Mouse (Mus musculus): ENCODE measurements at regions not wholly inside any gene's neighbourhood (a gene's known extent, or its start where the extent isn't known, plus 50 kb on each side); places are given as distances from the start of the nearest gene placed in this dataset.

GRCm38 (mm10) chr17:45341573-45341972, 92.0 kb downstream of the Cdc5l start:
- Histone ChIP-seq H3K9ac (ENCODE audit: low read length) (no peak overlapping the region), H3K4me2 (ENCODE audit: low read depth, low read length) (no peak overlapping the region), H3K27me3 (ENCODE audit: control insufficient read depth, insufficient read depth, low read depth, low read length) (no peaks in the 10 kb centered on the region; the same call in 1 of the 2 replicates), H3K4me3 (ENCODE audit: low read length) (no peak overlapping the region), H3K27ac (ENCODE audit: low read length) (no peak overlapping the region), H3K36me3 (ENCODE audit: control insufficient read depth, insufficient read depth, low read length) (no peaks in the 10 kb centered on the region), H3K9me3 (ENCODE audit: control insufficient read depth, low read length) (peaks cover 5% of the 10 kb centered on the region; the same call in 1 of the 2 replicates), H3K4me1 (replicated peaks; ENCODE audit: control insufficient read depth, insufficient read depth, low read length) (no peaks in the 10 kb centered on the region)
- no peak for ATAC-seq (ENCODE audit: low read depth)
- 74% methylated on average over 6 of the region's 6 CpGs for WGBS

- Histone ChIP-seq H3K27me3 (ENCODE audit: control insufficient read depth, insufficient read depth, low read depth, low read length) (no peaks in the 10 kb centered on the region; the same call in 1 of the 2 replicates), H3K4me2 (ENCODE audit: low read depth, low read length) (no peak overlapping the region), H3K9ac (ENCODE audit: low read length) (no peak overlapping the region), H3K4me3 (ENCODE audit: low read length) (no peak overlapping the region), H3K9me3 (ENCODE audit: control insufficient read depth, low read length) (peaks cover 5% of the 10 kb centered on the region; the same call in 1 of the 2 replicates), H3K4me1 (replicated peaks; ENCODE audit: control insufficient read depth, insufficient read depth, low read length) (no peaks in the 10 kb centered on the region), H3K27ac (ENCODE audit: low read length) (no peak overlapping the region), H3K36me3 (ENCODE audit: control insufficient read depth, insufficient read depth, low read length) (no peaks in the 10 kb centered on the region)
- ATAC-seq (ENCODE audit: low read depth) = no peak
- 72% methylated on average over 4 of the region's 4 CpGs for WGBS
Observed at GRCm38 (mm10) chr17:45340851-45341250, 92.7 kb downstream of the Cdc5l start.

DNA sequence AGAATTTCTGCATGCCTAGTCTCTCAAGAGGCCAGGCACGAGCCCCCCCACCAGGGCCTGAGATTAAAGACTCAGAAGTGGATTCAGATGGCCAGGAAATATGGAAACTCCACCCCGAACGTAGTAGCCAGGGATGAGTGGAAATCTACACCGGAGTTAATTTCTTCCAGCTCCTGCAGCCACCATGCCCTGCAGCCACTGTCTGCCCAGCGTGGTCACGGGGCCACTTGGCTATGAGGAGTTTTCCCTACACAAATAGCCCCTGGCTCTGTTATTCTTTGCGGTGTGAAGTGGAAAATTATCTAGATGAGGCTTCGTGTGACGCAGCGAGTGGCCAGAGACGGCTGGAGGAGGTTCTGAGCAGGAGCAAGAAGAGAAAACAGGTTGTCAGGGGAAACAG, 94.3 kb downstream of the Cdc5l start:
- H3K27ac ChIP-seq (ENCODE audit: low read length) = no peak overlapping the region
- no peak for ATAC-seq (ENCODE audit: low read depth)
- no peak overlapping the region for H3K4me3 ChIP-seq (ENCODE audit: low read length)
- no peaks in the 10 kb centered on the region; the same call in 1 of the 2 replicates for H3K27me3 ChIP-seq (ENCODE audit: control insufficient read depth, insufficient read depth, low read depth, low read length)
- no peaks in the 10 kb centered on the region for H3K36me3 ChIP-seq (ENCODE audit: control insufficient read depth, insufficient read depth, low read length)
- no peak overlapping the region for H3K4me2 ChIP-seq (ENCODE audit: low read depth, low read length)
- peaks cover 5% of the 10 kb centered on the region; the same call in 1 of the 2 replicates for H3K9me3 ChIP-seq (ENCODE audit: control insufficient read depth, low read length)
- peaks cover 6% of the 10 kb centered on the region for H3K4me1 ChIP-seq (replicated peaks; ENCODE audit: control insufficient read depth, insufficient read depth, low read length)
- WGBS = 40% methylated on average over 11 of the region's 11 CpGs
- no peak overlapping the region for H3K9ac ChIP-seq (ENCODE audit: low read length)

DNA sequence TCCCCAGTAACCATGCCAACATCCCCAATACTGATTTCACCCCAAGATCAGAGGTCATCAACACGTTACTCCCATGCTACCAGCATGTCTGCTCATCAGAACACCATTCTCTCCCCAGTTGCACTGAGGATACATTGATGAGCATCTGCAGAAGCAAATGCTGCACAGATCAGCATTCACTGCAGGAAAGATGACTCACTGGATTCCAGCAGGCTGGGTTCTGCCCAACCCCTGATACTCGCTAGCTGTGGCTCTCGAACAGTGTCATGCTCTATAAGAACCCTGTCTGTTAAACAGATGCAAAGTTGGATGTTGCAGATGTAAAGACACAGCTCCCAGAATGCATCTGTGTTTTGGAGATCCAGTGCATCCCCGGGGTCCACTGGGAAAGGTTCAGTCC, 95.5 kb downstream of the Cdc5l start:
- no peak overlapping the region for H3K9ac ChIP-seq (ENCODE audit: low read length)

GRCm38 (mm10) chr17:45335586-45336151, 97.9 kb downstream of the Cdc5l start:
- Histone ChIP-seq H3K4me1 (replicated peaks; ENCODE audit: control insufficient read depth, insufficient read depth, low read length) (peaks cover 6% of the 10 kb centered on the region), H3K9ac (ENCODE audit: low read length) (no peak overlapping the region), H3K9me3 (ENCODE audit: control insufficient read depth, low read length) (no peaks in the 10 kb centered on the region), H3K36me3 (ENCODE audit: control insufficient read depth, insufficient read depth, low read length) (no peaks in the 10 kb centered on the region), H3K27ac (ENCODE audit: low read length) (no peak overlapping the region), H3K4me3 (ENCODE audit: low read length) (no peak overlapping the region), H3K4me2 (ENCODE audit: low read depth, low read length) (no peak overlapping the region), H3K27me3 (ENCODE audit: control insufficient read depth, insufficient read depth, low read depth, low read length) (no peaks in the 10 kb centered on the region; the same call in 1 of the 2 replicates)
- no peak for ATAC-seq (ENCODE audit: low read depth)
- 78% methylated on average over 9 of the region's 9 CpGs for WGBS

More for the DNA sequence above, 95.5 kb downstream of the Cdc5l start:
- Histone ChIP-seq H3K4me2 (ENCODE audit: low read depth, low read length) (no peak overlapping the region), H3K4me1 (replicated peaks; ENCODE audit: control insufficient read depth, insufficient read depth, low read length) (peaks cover 6% of the 10 kb centered on the region), H3K4me3 (ENCODE audit: low read length) (no peak overlapping the region), H3K27me3 (ENCODE audit: control insufficient read depth, insufficient read depth, low read depth, low read length) (no peaks in the 10 kb centered on the region; the same call in 1 of the 2 replicates), H3K27ac (ENCODE audit: low read length) (no peak overlapping the region), H3K9me3 (ENCODE audit: control insufficient read depth, low read length) (no peaks in the 10 kb centered on the region), H3K36me3 (ENCODE audit: control insufficient read depth, insufficient read depth, low read length) (no peaks in the 10 kb centered on the region)
- WGBS = 77% methylated on average over 4 of the region's 4 CpGs
- no peak for ATAC-seq (ENCODE audit: low read depth)

DNA sequence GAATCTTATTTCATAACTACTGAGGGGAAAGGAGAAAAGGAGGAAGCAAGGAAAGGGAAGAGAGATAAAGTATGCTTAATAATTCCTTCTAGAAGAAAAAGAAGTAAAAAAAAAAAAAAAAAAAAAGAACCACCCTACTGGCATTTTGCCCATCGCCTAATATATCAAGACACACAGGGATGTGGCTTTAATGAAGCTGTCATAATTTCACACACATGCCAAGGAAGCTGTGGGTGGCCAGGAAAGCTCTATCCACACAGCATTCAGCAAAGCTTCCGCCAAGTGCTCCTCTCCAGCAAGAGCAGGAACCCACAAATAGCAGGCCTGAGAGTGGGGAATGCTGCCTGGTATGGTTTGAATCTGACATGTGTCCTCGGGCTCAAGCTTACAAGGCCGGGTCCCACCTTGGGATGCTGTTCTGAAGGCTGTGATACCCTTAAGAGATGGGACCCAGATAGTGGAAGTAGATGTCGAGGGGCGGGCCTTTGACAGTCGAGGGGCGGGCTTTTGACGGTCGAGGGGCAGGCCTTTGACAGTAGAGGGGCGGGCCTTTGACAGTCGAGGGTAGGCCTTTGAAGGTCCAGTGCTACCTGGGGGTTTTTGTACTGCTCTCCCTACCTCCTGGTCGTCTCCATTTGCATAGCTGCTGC, 98.7 kb downstream of the Cdc5l start:
- Histone ChIP-seq H3K9me3 (ENCODE audit: control insufficient read depth, low read length) (no peaks in the 10 kb centered on the region), H3K9ac (ENCODE audit: low read length) (no peak overlapping the region), H3K4me3 (ENCODE audit: low read length) (no peak overlapping the region), H3K36me3 (ENCODE audit: control insufficient read depth, insufficient read depth, low read length) (no peaks in the 10 kb centered on the region), H3K4me1 (replicated peaks; ENCODE audit: control insufficient read depth, insufficient read depth, low read length) (peaks cover 6% of the 10 kb centered on the region), H3K4me2 (ENCODE audit: low read depth, low read length) (no peak overlapping the region), H3K27ac (ENCODE audit: low read length) (no peak overlapping the region), H3K27me3 (ENCODE audit: control insufficient read depth, insufficient read depth, low read depth, low read length) (no peaks in the 10 kb centered on the region)
- WGBS = 54% methylated on average over 13 of the region's 13 CpGs
- ATAC-seq (ENCODE audit: low read depth) = no peak

DNA sequence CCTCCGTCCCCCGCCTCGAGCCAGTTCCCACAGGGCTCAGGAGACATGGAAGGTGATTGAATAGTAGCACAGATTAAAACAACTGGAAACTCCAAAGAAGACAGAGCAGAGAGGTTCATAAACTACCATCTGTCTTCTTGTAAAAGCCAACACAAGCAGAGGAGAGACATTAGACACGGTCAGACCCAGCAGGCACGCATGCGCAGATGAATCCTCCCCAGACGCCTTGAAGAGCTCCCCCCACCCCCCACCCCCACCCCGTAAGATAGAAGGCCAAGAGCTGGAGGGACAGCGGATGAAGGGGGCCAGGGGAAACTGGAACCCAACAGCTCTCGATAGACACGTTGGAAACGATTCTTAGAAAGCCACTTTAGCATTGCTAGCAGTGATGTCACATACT, 101.2 kb downstream of the Cdc5l start:
- H3K9ac ChIP-seq (ENCODE audit: low read length) = no peak overlapping the region
- no peak for ATAC-seq (ENCODE audit: low read depth)
- WGBS = 69% methylated on average over 12 of the region's 12 CpGs
- no peaks in the 10 kb centered on the region for H3K36me3 ChIP-seq (ENCODE audit: control insufficient read depth, insufficient read depth, low read length)
- no peaks in the 10 kb centered on the region for H3K9me3 ChIP-seq (ENCODE audit: control insufficient read depth, low read length)
- H3K4me1 ChIP-seq (replicated peaks; ENCODE audit: control insufficient read depth, insufficient read depth, low read length) = peaks cover 6% of the 10 kb centered on the region
- H3K27me3 ChIP-seq (ENCODE audit: control insufficient read depth, insufficient read depth, low read depth, low read length) = no peaks in the 10 kb centered on the region
- H3K4me3 ChIP-seq (ENCODE audit: low read length) = no peak overlapping the region
- H3K4me2 ChIP-seq (ENCODE audit: low read depth, low read length) = no peak overlapping the region
- no peak overlapping the region for H3K27ac ChIP-seq (ENCODE audit: low read length)

- WGBS = 70% methylated on average over 9 of the region's 9 CpGs
- H3K27me3 ChIP-seq (ENCODE audit: control insufficient read depth, insufficient read depth, low read depth, low read length) = no peaks in the 10 kb centered on the region
- H3K4me1 ChIP-seq (replicated peaks; ENCODE audit: control insufficient read depth, insufficient read depth, low read length) = no peaks in the 10 kb centered on the region
- H3K9ac ChIP-seq (ENCODE audit: low read length) = no peak overlapping the region
- no peaks in the 10 kb centered on the region for H3K9me3 ChIP-seq (ENCODE audit: control insufficient read depth, low read length)
- no peak overlapping the region for H3K4me2 ChIP-seq (ENCODE audit: low read depth, low read length)
- H3K36me3 ChIP-seq (ENCODE audit: control insufficient read depth, insufficient read depth, low read length) = no peaks in the 10 kb centered on the region
- ATAC-seq (ENCODE audit: low read depth) = no peak
- no peak overlapping the region for H3K27ac ChIP-seq (ENCODE audit: low read length)
- H3K4me3 ChIP-seq (ENCODE audit: low read length) = no peak overlapping the region
Observed at GRCm38 (mm10) chr17:45329241-45329640, 104.3 kb downstream of the Cdc5l start.

DNA sequence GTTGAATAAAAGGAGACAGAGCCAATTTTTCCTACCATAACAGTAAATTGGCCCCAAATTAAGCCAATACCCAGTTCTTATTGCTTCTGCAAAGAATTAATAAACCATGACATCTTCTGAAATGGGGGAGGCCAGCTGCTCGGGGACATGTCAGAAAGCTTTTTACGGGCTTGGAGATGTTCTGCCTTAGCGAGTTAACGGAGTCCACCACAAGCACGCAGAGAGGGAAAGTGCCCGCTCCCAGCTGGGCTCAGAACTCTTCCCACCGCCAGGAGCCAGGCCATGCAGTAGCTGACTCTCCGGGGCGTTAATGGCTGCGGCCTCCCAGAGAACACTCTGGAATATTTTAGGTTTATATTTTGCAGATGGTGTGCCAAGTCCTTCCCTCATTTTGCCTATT, 106.8 kb downstream of the Cdc5l start:
- 77% methylated on average over 10 of the region's 10 CpGs for WGBS
- ATAC-seq (ENCODE audit: low read depth) = no peak
- H3K4me1 ChIP-seq (replicated peaks; ENCODE audit: control insufficient read depth, insufficient read depth, low read length) = no peaks in the 10 kb centered on the region

More for the DNA sequence above, 106.8 kb downstream of the Cdc5l start:
- Histone ChIP-seq H3K4me2 (ENCODE audit: low read depth, low read length) (no peak overlapping the region), H3K9me3 (ENCODE audit: control insufficient read depth, low read length) (no peaks in the 10 kb centered on the region), H3K9ac (ENCODE audit: low read length) (no peak overlapping the region), H3K36me3 (ENCODE audit: control insufficient read depth, insufficient read depth, low read length) (no peaks in the 10 kb centered on the region), H3K27me3 (ENCODE audit: control insufficient read depth, insufficient read depth, low read depth, low read length) (no peaks in the 10 kb centered on the region), H3K4me3 (ENCODE audit: low read length) (no peak overlapping the region), H3K27ac (ENCODE audit: low read length) (no peak overlapping the region)
